ENCODE assay signal across 9 mouse cellular contexts in genomic region chr8:8984829-8985251, GRCm38 (mm10).
DNase-seq lines count a peak whose midpoint lies in the region; ATAC-seq and TF ChIP-seq lines count a peak whose summit lies in the region.
"Had no signal": no experiment of that assay in that cellular context is flagged by ENCODE, and none has a peak within 500 bp of the region (broad histone marks: within the 10 kb centered on the region; RNA-seq: fewer than 3 reads in every experiment).

No protein-coding gene starts in this region.

- 0 out of 2 replicates have a peak, but pooled peaks cover 4% of the 10 kb centered on the region for H3K9me3 ChIP-seq in heart, embryonic 12.5 days (replicated peaks)
- H3K9me3 ChIP-seq in forebrain, embryonic 14.5 days (replicated peaks; ENCODE audit: control insufficient read depth, low read length) = no peaks in the 10 kb centered on the region
- 0 out of 2 replicates have a peak, but pooled peaks cover 3% of the 10 kb centered on the region for H3K9me3 ChIP-seq in midbrain, embryonic 13.5 days

- no peak for TF ChIP-seq CTCF in heart, adult 2 months (IDR thresholded peaks at IDR 0.05)

- no peak for TF ChIP-seq EP300 in heart, adult 2 months (IDR thresholded peaks at IDR 0.05; ENCODE audit: insufficient read depth, low read depth, low read length)

- no peak overlapping the region for H3K27ac ChIP-seq in heart, embryonic 12.5 days (ENCODE audit: poor library complexity, severe bottlenecking)
- no peak overlapping the region for H3K27ac ChIP-seq in heart, adult 2 months
- no peak overlapping the region for H3K27ac ChIP-seq in forebrain, embryonic 14.5 days (ENCODE audit: low read depth, low read length)
- H3K27ac ChIP-seq in midbrain, embryonic 13.5 days = no peak overlapping the region

- H3K4me1 ChIP-seq in heart, embryonic 12.5 days (replicated peaks) = peaks cover 22% of the 10 kb centered on the region
- peaks cover 1% of the 10 kb centered on the region; the same call in 1 of the 2 replicates for H3K4me1 ChIP-seq in heart, adult 2 months (ENCODE audit: control insufficient read depth, insufficient read depth, low read length)
- H3K4me1 ChIP-seq in forebrain, embryonic 14.5 days (ENCODE audit: control insufficient read depth, insufficient read depth, low read length) = peaks cover 4% of the 10 kb centered on the region; the same call in 1 of the 2 replicates
- peaks cover 19% of the 10 kb centered on the region for H3K4me1 ChIP-seq in midbrain, embryonic 13.5 days (replicated peaks)

- intact Hi-C loops in heart, adult 2 months (cut with DNase I) = no loop called here

- H3K9ac ChIP-seq in heart, embryonic 12.5 days = no peak overlapping the region
- no peak overlapping the region for H3K9ac ChIP-seq in heart, adult 2 months (ENCODE audit: low read depth, low read length)
- H3K9ac ChIP-seq in forebrain, embryonic 14.5 days (ENCODE audit: low read length) = peak overlapping the region; percentile 13; the same call in 1 of the 2 replicates
- peak overlapping the region; percentile 28; the same call in 1 of the 2 replicates for H3K9ac ChIP-seq in midbrain, embryonic 13.5 days (replicated peaks)

- H3K4me3 ChIP-seq in heart, embryonic 12.5 days = no peak overlapping the region
- H3K4me3 ChIP-seq in heart, adult 2 months = no peak overlapping the region
- no peak overlapping the region for H3K4me3 ChIP-seq in forebrain, embryonic 14.5 days (ENCODE audit: low read depth, low read length)
- H3K4me3 ChIP-seq in midbrain, embryonic 13.5 days (replicated peaks) = 0 out of 2 replicates have a peak overlapping the region, but pooled peaks have one; percentile 5

- no peaks in the 10 kb centered on the region for H3K36me3 ChIP-seq in heart, embryonic 12.5 days
- no peaks in the 10 kb centered on the region for H3K36me3 ChIP-seq in heart, adult 2 months (ENCODE audit: control insufficient read depth, insufficient read depth, low read length)
- no peaks in the 10 kb centered on the region for H3K36me3 ChIP-seq in forebrain, embryonic 14.5 days (ENCODE audit: control insufficient read depth, insufficient read depth, low read length)
- no peaks in the 10 kb centered on the region for H3K36me3 ChIP-seq in midbrain, embryonic 13.5 days

- H3K27me3 ChIP-seq in heart, embryonic 12.5 days (replicated peaks) = no peaks in the 10 kb centered on the region
- no peaks in the 10 kb centered on the region for H3K27me3 ChIP-seq in heart, adult 2 months (ENCODE audit: control insufficient read depth, insufficient read depth, low read length)
- H3K27me3 ChIP-seq in forebrain, embryonic 14.5 days (replicated peaks; ENCODE audit: control insufficient read depth, insufficient read depth, low read length) = no peaks in the 10 kb centered on the region
- peaks cover 24% of the 10 kb centered on the region for H3K27me3 ChIP-seq in midbrain, embryonic 13.5 days

- peak overlapping the region; percentile 14; the same call in 1 of the 2 replicates for H3K4me2 ChIP-seq in heart, embryonic 12.5 days
- H3K4me2 ChIP-seq in forebrain, embryonic 14.5 days (ENCODE audit: low read length) = peak overlapping the region; percentile 21; the same call in 1 of the 2 replicates
- peak overlapping the region; percentile 32 for H3K4me2 ChIP-seq in midbrain, embryonic 13.5 days (replicated peaks)

- 15% methylated on average over 11 of the region's 11 CpGs for WGBS in heart, embryonic 12.5 days
- 45% methylated on average over 11 of the region's 11 CpGs for whole genome bisulfite sequencing in heart, adult 2 months
- WGBS in forebrain, embryonic 14.5 days = 31% methylated on average over 11 of the region's 11 CpGs
- WGBS in midbrain, embryonic 13.5 days = 27% methylated on average over 11 of the region's 11 CpGs

- H3K79me2 ChIP-seq in heart, adult 2 months (replicated peaks; ENCODE audit: control insufficient read depth, insufficient read depth, low read length) = no peaks in the 10 kb centered on the region

- TF ChIP-seq POLR2A in heart, adult 2 months (IDR thresholded peaks at IDR 0.05; ENCODE audit: insufficient read depth, low read depth, low read length) = no peak

- no peak for DNase-seq in heart, adult 2 months
- peak; percentile 58 for DNase-seq in R1 (ENCODE audit: low read depth, low spot score)
- no peak for DNase-seq in forebrain, embryonic 14.5 days (ENCODE audit: low spot score)
- DNase-seq in left cerebral cortex, adult 18-20 months (ENCODE audit: low spot score in 2 of 2) = no peak
- no peak for DNase-seq in right cerebral cortex, postnatal 4 days
- no peak for DNase-seq in ovary, postnatal 10 days (ENCODE audit: low spot score)
- DNase-seq: cerebellum, adult 11 months had no signal

- ATAC-seq in heart, embryonic 12.5 days (ENCODE audit: insufficient number of reproducible peaks, low FRiP score) = no peak
- peak; percentile 33; the same call in 1 of the 2 replicates for ATAC-seq in forebrain, embryonic 14.5 days
- peak; percentile 41; the same call in 1 of the 2 replicates for ATAC-seq in midbrain, embryonic 13.5 days

Comparison
In these comparisons a context has a peak if more than half of its experiments do, and no peak if none do; other contexts are left out.
1. H3K9ac ChIP-seq: peak in forebrain, embryonic 14.5 days (single experiment) and midbrain, embryonic 13.5 days (single experiment); none in heart, embryonic 12.5 days (single experiment) and heart, adult 2 months (single experiment).
2. Peak in every context shown above with its lines, with median percentiles within 50 percentile points of each other: H3K4me2 ChIP-seq.